Comparison of ENCODE assay signal across 20 mouse cellular contexts in genomic region chr12:26783800-26784199, GRCm38 (mm10).
"Had no signal": no experiment of that assay in that cellular context is flagged by ENCODE, and none has a peak within 500 bp of the region (broad histone marks: within the 10 kb centered on the region; RNA-seq: fewer than 3 reads in every experiment).

No protein-coding gene starts in this region.

- H3K4me2 ChIP-seq: kidney, embryonic 15.5 days; liver, embryonic 11.5 days; lung, embryonic 14.5 days; midbrain, embryonic 13.5 days; neural tube, embryonic 13.5 days; stomach, embryonic 15.5 days had no signal

- H3K4me1 ChIP-seq: kidney, embryonic 15.5 days; stomach, embryonic 15.5 days had no signal

- H3K9ac ChIP-seq: kidney, embryonic 15.5 days; liver, embryonic 14.5 days; liver, postnatal 0 days; lung, embryonic 14.5 days; midbrain, embryonic 13.5 days; neural tube, embryonic 13.5 days; stomach, embryonic 15.5 days had no signal

- DNase-seq: kidney, adult 8-10 months; kidney, postnatal 10 days; kidney, postnatal 36 days; liver, postnatal 0 days; lung, embryonic 14.5 days; retina, postnatal 1 day; right cerebral cortex, postnatal 25 days; spleen, adult 18-20 months; thymus, postnatal 25 days had no signal

- H3K36me3 ChIP-seq: kidney, embryonic 15.5 days; midbrain, embryonic 13.5 days; neural tube, embryonic 13.5 days; stomach, embryonic 15.5 days had no signal

- ATAC-seq: liver, postnatal 0 days; lung, postnatal 0 days; midbrain, embryonic 13.5 days; midbrain, embryonic 16.5 days had no signal

- H3K9me3 ChIP-seq: kidney, embryonic 15.5 days; midbrain, embryonic 13.5 days; neural tube, embryonic 13.5 days; stomach, embryonic 15.5 days had no signal

- H3K27me3 ChIP-seq: kidney, embryonic 15.5 days; midbrain, embryonic 13.5 days; neural tube, embryonic 13.5 days; stomach, embryonic 15.5 days had no signal

- H3K27ac ChIP-seq: kidney, embryonic 15.5 days; left cerebral cortex, adult 2 months; liver, embryonic 14.5 days; macrophage; midbrain, embryonic 13.5 days; neural tube, embryonic 13.5 days; stomach, embryonic 15.5 days had no signal

- H3K4me3 ChIP-seq: kidney, embryonic 15.5 days; left cerebral cortex, adult 2 months; midbrain, embryonic 13.5 days; myocyte; neural tube, embryonic 13.5 days; stomach, embryonic 15.5 days had no signal
